Mouse (Mus musculus) heart, postnatal 10 days (tissue): Measurements from ENCODE around the gene Eif2b3. TPM values are rescaled to one million over a fixed set of nuclear protein-coding genes. Genes with fewer than 3 reads are reported as not detected.

Experiments used
- DNase-seq, 2 experiments: peaks; one replicate each; pipeline ENCODE4 v3.0.0; 2021
- intact Hi-C: fragments of 180-260 bp; cut with DNase I; formaldehyde crosslinking; loops from one replicate; pipeline ENCODE4 v1.15.1; 2025
- total RNA-seq, 2 experiments: library from RNA; stranded (reverse); gene quantifications; 2 replicates each; pipeline ENCODE4 v1.2.3; 2021

Gene Eif2b3
- total RNA-seq, 2 experiments from 2014 or later: 19.2 to 20.3 TPM

DNA sequence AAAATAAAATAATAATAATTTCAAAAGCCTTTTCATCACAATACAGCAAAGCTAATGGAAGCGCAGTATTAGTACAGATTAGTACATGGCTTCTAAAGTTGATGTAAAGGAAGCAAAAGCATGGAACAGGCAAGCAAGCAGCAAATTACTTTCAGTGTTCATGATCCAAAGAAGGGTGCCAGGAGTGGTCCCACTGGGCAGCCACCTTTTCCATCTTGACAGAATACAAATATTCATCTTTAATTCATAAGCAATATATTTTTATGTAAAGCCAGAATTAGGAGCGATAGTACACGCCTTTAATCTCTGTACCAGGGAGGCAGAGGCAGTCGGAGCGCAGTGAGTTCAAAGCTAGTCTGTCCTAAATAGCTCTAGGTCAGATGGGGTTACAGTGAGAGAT is 100.4 kb downstream of the Eif2b3 start:
- intact Hi-C loops: loop anchor here (10.0 kb wide), 1 partner anchor 415 kb away; the partner anchor contains the start of genes Ccdc163 and Mmachc
- no peak for DNase-seq

GRCm38 (mm10) chr4:117120052-117120444 is 100.8 kb downstream of the Eif2b3 start:
- intact Hi-C loops: loop anchor here (10.0 kb wide), 1 partner anchor 415 kb away; the partner anchor contains the start of genes Ccdc163 and Mmachc
- DNase-seq: no peak

GRCm38 (mm10) chr4:117120445-117121414 is 101.5 kb downstream of the Eif2b3 start:
- peak; percentile 95 to 96 for DNase-seq
- intact Hi-C loops: loop anchor here (1.0 to 10.0 kb wide), 2 partner anchors 118 to 416 kb away; partner anchors contain the start of genes Ccdc163 and Mmachc

- DNase-seq: no peak
- intact Hi-C loops: loop anchor here (10.0 kb wide), 1 partner anchor 417 kb away; the partner anchor contains the start of genes Ccdc163 and Mmachc
Measured at GRCm38 (mm10) chr4:117122209-117122608, 103.0 kb downstream of the Eif2b3 start.

DNA sequence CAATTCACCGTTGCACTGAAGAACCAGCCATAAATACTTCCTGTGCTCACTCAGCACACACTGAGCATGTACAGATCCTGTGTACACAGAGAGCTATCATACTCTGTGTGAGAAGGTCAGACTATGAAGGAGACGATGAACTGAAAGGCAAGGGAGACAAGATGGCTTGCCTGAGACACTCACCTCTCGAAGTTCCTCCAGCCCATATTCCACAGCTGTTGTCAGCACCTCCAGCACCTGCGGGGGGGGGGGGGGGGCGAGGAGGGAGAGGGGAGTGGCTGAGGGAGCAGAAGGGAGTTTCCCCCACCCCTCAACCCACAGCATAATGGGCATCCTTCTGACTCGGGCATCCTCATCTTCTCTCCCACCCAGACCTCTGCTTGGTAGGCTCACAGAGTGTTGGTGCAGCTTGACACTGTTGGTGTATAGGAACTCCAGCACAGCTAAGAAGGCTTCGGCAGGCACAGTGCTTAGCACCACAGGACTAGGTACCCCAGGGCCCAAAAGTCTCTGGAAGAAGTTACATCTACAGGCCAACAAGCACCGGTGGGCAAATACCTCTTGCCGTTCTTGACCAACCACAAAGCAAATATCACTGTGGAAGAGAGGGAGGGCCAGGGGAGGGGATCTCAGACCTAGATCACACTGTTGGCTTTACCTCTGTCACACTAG is 104.5 kb downstream of the Eif2b3 start:
- DNase-seq: no peak
- intact Hi-C loops: loop anchor here (10.0 kb wide), 1 partner anchor 419 kb away; the partner anchor contains the start of genes Ccdc163 and Mmachc

GRCm38 (mm10) chr4:117124218-117124517 is 105.0 kb downstream of the Eif2b3 start:
- no peak for DNase-seq
- intact Hi-C loops: loop anchor here (10.0 kb wide), 1 partner anchor 419 kb away; the partner anchor contains the start of genes Ccdc163 and Mmachc

DNA sequence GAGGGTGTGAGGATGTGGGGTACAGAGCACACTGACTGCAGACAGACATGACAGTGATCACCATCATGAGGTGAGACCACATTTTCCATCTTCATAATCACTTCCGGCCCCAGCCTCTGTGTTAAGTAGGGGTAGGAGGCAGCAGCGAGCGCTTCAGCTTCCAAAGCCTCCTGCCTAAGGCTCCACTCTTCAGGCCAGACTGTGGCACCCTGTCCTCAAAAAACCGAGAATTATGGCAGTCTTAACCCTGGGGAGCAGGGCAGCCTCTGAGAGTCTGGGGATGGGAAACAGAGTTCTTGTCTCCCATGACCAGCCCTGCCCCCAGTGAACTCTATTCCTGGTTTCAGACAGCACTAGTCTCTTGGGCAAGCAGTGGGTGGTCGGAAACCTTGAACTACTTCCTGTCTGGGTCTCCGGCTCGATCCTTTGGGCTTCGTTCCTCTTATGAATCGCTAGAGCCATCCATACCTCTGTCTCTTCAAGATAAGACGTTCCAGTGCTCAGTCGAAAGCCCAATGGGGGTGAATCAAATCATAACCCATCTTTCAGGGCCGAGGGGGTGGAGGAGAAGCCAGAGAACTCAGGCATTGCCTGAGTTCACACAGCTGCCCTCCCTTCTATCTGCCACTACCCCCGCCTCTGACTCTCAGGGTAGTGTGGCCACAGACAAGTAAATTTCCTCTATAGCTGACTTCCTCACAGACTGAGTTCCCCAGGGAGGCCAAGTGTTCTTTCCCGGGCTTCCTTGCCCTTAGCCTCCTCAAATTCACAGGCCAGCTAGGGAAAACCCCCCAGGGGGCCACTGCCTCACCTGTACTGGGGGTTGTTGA is 105.5 kb downstream of the Eif2b3 start:
- DNase-seq: peak; percentile 66 to 74
- intact Hi-C loops: loop anchor here (10.0 kb wide), 1 partner anchor 420 kb away; the partner anchor contains the start of genes Ccdc163 and Mmachc

DNA sequence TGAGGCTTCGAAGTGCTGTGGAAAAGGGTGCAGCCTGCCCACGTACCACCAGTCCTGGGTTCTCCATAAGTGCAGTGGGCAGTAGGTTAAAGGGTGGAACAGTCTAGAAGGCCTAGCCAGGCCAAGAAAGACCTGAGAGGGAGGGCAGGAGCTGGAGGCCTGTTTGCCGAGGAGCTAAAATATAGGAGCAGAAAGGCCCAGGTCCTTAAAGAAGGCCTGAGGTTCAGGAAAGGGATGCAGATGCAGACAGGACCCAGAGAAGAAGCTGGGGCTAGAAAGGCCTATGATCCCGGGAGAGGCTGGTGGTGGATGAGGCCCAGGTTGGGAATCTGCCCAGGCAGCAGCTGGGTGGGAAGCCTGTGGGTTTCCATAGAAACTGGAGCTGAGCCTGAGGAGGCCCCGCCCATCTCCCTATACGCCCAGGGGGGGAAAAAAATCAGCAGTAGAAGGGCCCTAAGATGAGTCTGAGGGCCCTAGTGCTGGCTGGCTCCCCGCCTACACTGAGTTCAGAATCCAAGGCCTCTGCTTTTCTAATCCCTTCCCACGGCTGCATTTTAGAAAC is 106.2 kb downstream of the Eif2b3 start, which contains the start of gene Btbd19:
Gene Btbd19, minus strand, starts transcription at position 378 of the 562 bp plus-strand sequence.
- intact Hi-C loops: loop anchor here (10.0 kb wide), 1 partner anchor 421 kb away; the partner anchor contains the start of genes Ccdc163 and Mmachc
- peak; percentile 90 for DNase-seq

DNA sequence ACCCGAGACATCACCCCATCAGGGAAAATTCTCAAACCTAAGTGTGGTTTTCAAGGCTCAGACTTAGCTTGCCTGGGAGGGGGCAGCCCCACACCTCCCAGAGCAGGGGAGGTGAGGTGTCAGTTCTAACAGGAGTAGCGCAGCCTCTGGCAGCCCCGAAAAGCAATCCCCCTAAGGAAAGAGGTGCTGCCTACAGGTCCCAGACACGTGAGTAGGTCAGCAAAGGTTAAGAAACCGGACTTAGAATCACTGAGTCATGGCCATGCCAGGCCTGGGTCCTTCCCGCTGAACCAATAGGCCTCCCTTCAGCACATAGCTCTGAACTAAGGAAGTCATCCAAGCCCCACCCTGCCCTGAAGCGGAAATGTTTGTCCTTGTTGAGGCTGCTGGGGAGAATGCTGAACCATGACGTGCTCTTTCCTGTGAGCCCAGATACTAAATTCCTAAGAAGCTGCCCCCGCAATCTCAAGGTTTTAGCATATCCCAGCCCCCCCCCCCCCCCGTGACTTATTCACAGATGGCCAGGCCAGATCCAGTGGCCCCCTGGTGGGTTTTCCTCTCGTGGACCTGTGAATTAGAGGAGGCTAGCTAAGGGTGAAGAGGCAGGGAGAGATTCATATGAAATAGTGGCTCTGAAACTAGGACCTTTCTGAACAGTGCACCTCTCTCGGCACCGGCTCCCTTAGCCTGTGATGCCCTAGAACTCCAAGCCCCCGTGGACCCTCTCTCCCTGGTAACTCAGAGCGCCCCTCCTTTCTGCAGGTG is 106.9 kb downstream of the Eif2b3 start:
- intact Hi-C loops: loop anchor here (10.0 kb wide), 1 partner anchor 421 kb away; the partner anchor contains the start of genes Ccdc163 and Mmachc

GRCm38 (mm10) chr4:117126675-117127290 is 107.6 kb downstream of the Eif2b3 start, which contains the start of gene Tctex1d4:
TSS of gene Tctex1d4 (plus strand) at chr4:117126794.
- peak in 1 of 2 experiments; percentile 34 for DNase-seq
- intact Hi-C loops: loop anchor here (10.0 kb wide), 1 partner anchor 422 kb away; the partner anchor contains the start of genes Ccdc163 and Mmachc

More for the DNA sequence above, 106.9 kb downstream of the Eif2b3 start:
- DNase-seq: peak; percentile 87 to 88

- no peak for DNase-seq
- intact Hi-C loops: loop anchor here (10.0 kb wide), 1 partner anchor 423 kb away; the partner anchor contains the start of genes Ccdc163 and Mmachc
Measured at GRCm38 (mm10) chr4:117127991-117128686, 108.9 kb downstream of the Eif2b3 start.

GRCm38 (mm10) chr4:117130790-117131189 is 111.6 kb downstream of the Eif2b3 start:
- intact Hi-C loops: no loop called here
- no peak for DNase-seq

DNA sequence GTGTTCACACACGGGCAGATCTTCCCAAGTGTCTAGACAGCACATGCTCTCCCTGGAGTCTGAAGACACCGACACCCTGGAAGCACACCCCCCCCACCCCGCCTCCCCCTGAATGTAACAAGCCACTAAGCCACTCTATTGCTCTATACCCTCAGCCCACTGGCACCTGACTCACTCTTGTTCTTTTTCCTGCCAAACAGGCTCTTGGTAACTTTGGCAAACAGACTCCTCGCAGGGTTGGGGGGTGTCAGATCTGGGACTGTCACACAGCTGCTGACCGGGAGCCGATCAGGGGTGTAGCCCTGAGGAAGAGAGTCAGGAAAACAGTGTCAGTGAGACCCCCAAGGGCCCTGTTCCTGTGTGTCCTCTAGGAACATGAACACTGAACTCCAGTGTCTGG is 112.0 kb downstream of the Eif2b3 start:
- DNase-seq: no peak
- intact Hi-C loops: no loop called here

DNA sequence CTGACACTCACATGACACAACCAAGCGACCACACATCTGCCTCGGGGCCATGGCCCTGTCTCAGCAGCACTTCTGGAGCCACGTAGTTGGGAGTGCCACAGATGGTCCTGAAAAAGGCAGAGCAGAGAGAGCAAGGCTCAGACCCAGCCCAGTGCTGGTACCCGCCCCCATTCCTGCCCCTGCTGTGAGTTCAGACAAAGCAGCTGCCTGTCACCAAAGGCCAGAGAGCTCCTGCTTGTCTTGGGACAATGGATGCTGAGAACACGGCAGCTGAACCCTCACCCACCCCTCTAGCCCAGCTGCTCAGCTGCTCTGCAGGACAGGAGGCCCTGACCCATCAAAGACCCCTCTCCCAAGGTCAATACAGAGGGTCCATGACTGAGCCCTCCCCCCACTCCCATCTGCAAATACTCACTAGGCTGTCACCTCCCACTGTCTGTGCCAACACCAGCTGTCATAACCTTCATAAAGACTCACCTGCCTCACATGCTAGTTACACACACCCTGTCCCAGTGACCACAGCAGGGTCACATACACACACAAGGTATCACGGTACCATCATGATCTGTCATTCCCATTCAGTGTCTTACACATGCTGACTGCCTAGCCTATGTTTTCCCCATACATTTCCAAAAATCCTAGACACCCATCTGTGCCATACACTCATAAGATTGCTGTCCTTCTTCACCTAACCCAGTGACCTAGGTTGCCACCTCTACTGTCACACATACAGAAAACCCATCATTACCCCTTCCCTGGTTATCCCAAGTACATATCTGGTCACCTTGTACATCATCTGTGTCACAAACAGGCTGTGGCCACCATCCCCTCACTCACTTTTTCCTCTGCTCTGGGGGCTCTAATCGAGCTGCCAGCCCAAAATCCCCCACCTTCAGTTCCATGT is 112.9 kb downstream of the Eif2b3 start:
- intact Hi-C loops: no loop called here
- no peak for DNase-seq

DNA sequence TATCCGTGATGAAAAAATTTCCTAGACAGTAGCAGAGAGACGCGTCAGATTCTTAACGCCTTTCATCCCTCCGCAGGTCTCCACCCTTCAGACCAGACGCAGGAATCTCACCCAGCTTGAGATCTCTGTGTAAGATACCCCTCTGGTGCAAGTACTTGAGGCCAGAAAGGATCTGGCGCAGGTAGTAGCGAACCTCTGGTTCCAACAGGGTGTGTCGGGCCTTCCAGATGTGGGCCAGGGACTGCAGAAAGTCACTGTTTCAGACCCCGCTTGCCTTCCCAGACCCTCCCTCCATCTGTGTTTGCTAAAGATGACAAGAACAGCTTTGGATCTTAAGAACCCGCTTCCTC is 113.6 kb downstream of the Eif2b3 start:
- no peak for DNase-seq
- intact Hi-C loops: no loop called here

DNA sequence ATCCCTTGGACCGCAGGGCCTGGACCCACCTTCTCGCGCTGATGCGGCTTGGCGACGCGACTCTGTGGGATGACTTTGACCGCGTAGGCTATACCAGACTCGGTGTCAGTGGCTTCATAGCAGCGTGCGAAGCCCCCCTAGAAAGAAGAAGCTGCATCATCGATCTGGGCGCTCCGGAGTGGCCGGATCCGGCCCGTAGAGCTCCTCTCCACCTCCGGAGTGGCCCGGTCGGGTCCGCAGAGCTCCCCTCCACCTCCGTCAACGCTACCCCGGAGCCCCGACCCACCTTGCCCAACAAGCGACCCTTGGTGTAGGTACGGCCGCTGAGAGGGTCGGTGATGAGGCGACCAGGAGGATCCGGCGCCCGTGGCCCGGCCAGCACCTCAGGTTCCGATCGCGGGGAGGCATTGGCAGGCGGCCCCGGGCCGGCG is 114.2 kb downstream of the Eif2b3 start:
- intact Hi-C loops: no loop called here
- DNase-seq: no peak
